Mouse (Mus musculus) spleen, adult 2 months (tissue): Measurements from ENCODE around the gene Adig.

ENCODE experiments used
- CTCF ChIP-seq: fragments of 200-500 bp; IDR thresholded peaks from 2 replicates; pipeline ENCODE4 v1.5.1; 2011; ENCODE audit warnings: mild to moderate bottlenecking, inconsistent platforms; ENCODE audit not compliant: insufficient read depth, insufficient read length, insufficient replicate concordance; ENCODE audit errors: extremely low read depth
- POLR2A ChIP-seq: fragments of 200-500 bp; IDR thresholded peaks from 2 replicates; pipeline ENCODE4 v1.6.1; 2011; ENCODE audit warnings: low read depth, low read length, inconsistent platforms

GRCm38 (mm10) chr2:158546751-158547150, 44.3 kb downstream of the Adig start:
- TF ChIP-seq CTCF (peak; percentile 90), POLR2A (no peak)
